Mouse (Mus musculus): ENCODE data around the gene Rai14. TPM values are rescaled to one million over a fixed set of nuclear protein-coding genes. Genes with fewer than 3 reads are reported as not detected.

Gene Rai14
- total RNA-seq, 2 experiments from 2014 or later, result 3.8 to 6.9 TPM

DNA sequence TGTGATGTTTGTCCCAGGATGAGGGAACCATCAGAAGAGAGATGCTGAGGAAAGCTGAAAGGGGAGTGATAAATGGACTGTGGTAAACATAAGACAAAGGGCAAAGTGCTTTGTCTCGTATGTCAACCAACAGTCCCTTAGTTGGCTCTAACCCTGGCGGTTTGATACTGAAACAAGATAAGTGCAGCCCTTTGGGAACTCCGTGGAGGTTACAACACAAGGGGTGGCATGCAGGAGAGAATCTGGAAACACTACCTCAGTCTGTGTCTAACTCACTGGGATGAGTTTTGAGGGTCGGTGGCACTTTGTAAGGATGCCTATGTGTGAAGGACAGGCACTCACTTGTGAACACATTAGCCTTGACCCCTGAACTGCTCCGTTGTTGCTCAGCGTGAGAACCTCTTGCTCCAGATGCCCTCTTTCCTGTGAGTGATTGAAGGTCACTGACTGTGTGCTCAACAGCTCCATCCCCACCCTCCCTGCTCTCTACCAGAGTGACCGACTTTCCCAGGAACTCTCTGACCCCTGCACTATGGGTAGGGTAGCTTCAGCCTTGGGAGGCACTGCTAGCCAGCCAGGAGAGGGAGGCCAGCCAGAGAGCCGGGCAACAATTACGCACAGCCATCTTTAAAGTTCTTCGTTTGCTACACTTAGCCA is 90.7 kb downstream of the Rai14 start:
- ATAC-seq (replicated peaks; ENCODE audit: poor library complexity), result no peak

DNA sequence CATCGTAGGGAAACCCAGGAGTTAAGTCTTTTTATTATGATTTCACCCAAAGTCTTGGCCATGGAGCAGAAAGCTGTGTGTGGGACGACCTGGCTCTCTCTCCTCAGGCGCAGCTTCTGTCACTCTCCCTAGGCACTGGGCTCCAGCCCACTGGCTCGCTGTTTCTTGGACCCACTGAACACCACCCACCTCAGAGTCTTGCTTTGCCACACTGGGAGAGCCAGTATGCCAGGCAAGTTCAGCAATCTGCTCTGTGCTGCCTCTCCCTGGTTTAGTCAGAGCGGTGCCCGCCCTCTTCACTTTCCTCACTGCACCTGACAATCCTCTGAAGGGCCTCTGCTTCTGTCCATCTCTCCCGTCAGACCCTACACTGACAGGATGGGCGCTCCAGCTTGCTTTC is 93.2 kb downstream of the Rai14 start:
- no peak for ATAC-seq (replicated peaks; ENCODE audit: poor library complexity)

DNA sequence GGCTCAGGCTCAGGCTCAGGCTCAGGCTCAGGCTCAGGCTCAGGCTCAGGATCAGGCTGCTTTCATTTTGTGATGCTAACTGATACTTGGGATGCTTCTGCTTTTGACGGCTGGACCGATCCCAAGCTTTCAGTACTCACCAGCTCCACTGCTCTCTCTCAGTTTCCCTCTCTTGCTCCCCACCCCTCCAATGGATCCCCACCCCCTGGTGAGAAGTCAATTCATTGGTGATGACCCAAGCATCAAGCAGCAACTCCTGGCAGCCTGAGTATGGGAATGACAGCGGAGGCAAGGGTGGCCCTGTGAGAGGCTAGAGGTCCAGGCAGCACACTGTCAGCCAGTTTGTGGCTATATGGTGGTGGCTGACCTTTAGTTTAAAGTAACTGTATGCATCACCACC is 94.7 kb downstream of the Rai14 start:
- ATAC-seq (replicated peaks; ENCODE audit: poor library complexity), result no peak

DNA sequence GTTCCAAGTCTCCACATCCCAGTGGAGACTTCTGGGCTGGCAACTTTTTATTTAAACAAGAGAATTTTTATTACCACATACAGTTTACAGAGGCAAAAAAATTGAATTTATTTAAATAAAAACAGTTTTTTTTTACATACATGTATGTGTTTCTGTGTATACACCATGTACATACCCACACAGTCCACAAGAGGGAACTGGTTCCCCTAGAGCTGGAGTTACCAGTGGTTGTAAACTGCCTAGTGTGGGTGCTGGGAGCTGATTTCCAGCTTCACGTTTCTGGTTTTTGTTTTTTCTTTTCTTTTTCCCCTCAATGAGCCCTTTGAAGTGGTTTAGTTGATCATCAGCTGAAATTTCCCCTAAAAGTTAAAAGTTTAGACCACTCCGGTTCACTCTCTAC is 96.1 kb downstream of the Rai14 start:
- no peak for ATAC-seq (replicated peaks; ENCODE audit: poor library complexity)

DNA sequence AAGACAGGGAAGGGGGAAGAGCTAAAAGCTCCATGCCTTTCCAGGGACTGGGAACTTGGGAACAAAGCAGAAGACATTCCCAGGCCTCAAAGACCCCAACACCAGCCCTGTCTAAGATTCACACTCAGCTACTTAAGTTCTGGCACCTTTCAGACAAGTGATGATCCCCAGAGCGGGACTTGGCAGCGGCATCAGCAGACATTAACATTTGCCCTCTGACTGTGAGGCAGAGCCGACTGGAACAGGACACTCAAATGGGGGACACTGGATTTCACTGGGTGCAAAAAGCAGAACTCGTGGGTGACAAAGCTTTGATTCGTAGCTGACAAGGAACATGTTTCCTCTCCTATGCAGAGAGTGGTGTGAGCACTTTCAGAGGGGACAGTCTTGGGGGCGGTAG is 98.4 kb downstream of the Rai14 start:
- no peak for ATAC-seq (replicated peaks; ENCODE audit: poor library complexity)

DNA sequence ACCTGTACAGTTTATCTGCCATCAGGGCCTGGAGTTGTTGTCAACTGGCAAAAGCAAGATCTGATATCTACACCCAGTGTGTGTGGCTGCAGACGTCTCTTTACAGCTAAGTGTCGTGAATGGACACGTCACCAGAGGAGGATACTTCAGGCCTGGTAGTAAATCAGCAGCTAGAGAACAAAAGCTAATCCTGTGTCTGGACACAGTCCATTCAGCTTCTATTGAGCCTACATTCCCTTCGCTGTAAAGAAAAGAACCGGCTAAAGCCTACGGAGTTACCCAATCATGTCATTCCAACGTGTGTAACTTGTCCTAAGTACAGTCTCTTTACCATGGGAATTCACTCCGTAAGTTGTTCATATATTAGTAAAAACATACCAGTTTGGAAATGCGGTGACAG is 103.4 kb downstream of the Rai14 start:
- ATAC-seq (replicated peaks; ENCODE audit: poor library complexity), result no peak

DNA sequence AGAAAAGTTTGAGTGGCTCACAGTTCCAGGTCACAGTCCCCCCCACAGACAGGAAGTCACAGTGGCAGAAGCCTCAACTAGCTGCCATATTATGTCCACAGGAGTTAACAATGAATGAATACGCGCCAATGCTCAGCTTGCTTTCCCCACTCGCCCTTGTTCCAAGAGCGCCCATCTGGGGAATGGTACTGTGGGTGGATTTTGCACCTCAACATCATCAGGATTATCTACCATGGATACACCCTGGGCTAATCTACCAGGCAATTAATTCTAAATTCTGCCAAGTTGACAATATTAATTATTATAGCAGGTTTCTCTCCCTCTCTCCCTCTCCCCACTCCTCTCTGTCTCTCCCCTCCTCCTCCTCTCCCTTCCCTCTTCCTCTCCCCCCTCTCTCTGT is 105.3 kb downstream of the Rai14 start:
- no peak for ATAC-seq (replicated peaks; ENCODE audit: poor library complexity)

DNA sequence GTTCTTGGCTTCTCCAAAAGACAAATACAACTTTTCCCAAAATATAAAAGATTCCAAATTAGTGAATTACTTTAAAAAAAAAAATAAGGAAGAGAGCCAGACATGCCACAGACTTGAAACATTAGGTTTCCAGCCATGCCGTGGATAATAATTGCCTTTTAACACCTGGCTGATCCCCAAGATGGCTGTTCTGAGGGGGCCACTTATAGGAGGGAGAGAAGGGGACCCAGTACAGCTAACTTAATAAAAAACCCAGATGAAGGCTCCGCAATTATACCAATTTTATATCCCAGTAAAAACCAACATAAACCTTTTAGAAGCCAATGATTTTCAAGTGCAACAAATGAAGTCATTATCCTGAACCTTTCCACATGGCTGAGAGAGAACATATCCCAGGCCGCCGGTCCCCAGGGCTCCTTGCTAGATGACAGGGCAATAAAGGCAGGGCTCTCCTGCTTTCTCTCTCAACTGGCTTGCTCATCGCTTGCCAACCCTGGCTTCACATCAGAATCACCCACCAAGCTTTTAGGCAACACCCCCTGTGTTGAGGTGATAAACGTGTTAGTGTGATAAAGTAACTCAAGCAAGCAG is 105.8 kb downstream of the Rai14 start:
- ATAC-seq (replicated peaks; ENCODE audit: poor library complexity), result no peak

DNA sequence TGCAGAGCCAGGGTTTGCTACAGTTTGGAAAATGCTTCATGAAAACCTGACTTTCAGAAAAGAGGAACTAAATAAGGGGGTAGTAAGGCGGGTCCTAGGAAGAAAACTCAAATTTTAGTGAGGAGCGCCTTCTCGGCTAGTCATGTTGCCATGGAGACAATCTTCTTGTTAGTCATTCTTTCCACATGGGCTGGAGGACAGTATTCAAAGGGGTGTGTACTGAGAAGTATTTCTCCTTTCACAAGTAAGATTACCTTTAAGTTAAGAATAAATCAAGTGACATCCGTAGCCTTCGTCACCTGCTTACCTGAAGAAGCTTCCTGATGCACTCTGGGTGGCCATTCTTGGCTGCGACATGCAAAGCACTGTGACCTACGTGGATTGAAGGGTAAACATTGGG is 115.0 kb downstream of the Rai14 start:
- peak; percentile 94 for ATAC-seq (replicated peaks; ENCODE audit: poor library complexity)

DNA sequence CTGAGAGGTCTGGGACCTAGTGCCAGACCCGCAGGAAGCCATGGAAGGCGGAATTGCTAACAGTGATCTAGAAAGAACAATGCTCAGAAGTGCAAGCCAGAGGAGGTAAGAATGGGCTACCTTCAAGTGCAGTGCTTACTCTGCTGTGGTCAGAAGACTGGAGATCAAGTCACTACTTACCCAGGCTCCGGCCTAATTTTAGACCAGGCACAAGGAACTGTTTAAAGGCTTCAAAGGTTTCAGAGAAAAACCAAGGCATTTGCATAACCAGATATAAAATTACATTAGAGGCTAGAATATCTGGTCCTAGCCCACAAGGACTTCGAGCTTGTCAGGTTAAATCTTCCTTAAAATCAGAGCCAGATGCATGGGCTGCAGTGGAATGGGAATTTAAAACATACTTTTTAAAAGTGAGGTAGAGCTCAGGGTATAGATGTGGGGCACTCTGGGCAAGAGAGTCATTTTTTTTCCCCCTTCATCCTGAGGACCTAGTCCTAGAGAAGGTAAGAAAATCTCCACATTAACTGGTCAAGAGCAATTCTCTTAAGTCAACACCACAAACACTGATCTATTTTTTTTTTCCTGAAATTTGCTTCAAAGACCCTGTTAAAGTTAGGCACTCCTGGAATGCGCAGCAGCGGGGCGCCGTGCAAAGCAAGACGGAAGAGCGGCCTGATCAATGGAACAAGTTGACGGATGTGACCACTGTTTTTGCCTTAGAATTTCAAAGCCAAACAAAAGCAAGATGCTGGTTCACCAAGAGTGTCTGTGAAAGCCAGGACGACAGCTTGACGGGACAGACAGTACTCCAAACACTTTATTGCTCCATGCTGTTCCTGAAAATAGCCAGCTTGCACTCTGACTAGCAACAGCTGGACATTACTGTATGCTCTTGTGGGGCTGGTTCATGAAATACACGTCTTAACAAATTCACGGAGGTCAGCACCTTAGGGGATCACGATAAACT is 115.9 kb downstream of the Rai14 start:
- no peak for ATAC-seq (replicated peaks; ENCODE audit: poor library complexity)

DNA sequence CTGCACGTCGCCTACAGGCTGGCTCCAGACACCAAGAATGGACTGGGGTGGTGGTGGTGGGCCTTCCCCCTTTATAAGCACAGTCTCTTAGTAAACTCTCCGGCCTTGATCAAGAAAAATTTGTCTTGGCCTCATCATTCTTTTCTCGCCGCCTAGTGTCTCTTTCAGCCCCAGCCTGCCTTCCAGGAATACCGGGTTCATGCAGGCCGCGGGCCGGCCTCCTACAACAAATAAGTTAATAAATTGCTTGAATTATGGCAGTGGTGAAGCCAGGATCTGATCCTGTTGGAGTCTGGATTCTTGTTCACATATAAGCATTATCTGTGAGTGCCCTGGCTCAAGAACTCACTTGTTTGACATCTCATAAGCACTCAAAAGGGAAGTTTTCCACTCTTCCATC is 117.6 kb downstream of the Rai14 start:
- no peak for ATAC-seq (replicated peaks; ENCODE audit: poor library complexity)

DNA sequence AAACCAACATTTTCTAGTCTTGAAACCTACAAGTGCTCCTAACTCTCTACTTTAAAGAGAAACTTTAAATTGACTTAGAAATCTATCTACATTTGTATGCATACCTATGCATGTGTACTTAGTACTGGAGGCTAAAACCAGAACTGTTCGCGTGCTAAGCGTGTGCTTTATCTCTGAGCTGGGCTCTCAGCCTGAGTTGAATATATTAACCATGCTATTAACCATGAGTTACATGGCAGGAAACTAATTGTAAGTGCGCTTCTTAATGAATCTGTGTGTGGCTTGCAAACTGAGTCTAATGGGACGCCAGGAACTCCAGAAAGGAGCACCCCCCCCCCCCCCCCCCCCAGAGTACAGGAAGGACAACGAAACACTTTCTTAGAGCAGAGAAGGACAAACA is 119.0 kb downstream of the Rai14 start:
- no peak for ATAC-seq (replicated peaks; ENCODE audit: poor library complexity)

DNA sequence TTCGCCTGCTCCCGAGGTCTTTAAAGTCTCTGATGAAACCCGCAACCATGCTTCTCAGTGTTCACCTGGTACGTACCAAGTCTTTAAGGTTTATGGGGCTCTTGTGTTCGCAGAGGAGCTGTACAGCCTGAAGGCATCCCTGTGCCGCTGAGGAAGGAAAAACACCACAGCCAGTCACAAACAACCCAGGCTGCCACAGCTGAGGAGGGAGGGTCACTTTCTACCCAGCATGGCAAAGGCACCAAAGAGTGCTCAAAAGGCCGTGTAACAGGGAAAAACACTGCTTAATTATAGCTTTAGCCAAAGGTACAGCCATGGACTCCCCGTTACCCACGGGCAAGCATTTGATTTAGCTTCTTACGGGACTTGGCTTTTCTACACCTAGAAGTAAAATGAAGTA is 119.5 kb downstream of the Rai14 start:
- ATAC-seq (replicated peaks; ENCODE audit: poor library complexity), result no peak

DNA sequence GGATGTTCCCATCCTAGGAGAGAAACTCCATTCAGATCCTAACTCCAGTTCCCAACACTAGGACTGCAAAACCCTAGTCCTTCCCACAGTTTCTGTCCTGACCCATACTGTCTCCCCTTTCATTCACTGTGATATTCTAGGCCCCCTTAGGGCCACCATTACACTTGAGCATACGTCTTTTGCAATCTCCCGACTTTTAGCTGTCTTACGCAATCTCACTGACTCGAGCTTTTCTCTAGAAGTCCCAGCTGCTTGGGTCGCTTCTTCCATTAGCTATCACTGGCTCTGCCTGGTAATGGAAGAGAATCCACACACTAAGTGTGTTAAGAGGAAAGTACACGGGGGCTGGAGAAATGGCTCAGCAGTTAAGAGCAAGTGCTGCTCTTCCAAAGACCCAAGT is 121.3 kb downstream of the Rai14 start:
- ATAC-seq (replicated peaks; ENCODE audit: poor library complexity), result peak; percentile 63

DNA sequence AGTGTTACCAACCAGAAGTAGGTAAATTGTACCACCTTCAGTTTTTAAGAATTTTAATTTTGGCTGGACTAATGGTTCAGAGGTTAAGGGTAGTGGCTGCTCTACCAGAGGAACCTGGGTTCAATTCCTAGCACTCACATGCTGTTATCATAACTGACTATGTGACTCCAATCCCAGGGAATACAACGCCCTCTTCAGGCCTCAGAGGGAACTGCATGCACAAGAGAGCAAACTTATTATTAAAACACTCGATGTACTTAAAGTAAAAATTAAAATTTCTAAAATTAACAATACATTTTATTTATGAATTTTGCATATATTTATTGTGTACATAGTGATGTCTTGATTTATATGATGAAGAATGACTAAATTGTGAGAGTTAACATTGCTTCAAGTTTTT is 127.9 kb downstream of the Rai14 start:
- ATAC-seq (replicated peaks; ENCODE audit: poor library complexity), result no peak

DNA sequence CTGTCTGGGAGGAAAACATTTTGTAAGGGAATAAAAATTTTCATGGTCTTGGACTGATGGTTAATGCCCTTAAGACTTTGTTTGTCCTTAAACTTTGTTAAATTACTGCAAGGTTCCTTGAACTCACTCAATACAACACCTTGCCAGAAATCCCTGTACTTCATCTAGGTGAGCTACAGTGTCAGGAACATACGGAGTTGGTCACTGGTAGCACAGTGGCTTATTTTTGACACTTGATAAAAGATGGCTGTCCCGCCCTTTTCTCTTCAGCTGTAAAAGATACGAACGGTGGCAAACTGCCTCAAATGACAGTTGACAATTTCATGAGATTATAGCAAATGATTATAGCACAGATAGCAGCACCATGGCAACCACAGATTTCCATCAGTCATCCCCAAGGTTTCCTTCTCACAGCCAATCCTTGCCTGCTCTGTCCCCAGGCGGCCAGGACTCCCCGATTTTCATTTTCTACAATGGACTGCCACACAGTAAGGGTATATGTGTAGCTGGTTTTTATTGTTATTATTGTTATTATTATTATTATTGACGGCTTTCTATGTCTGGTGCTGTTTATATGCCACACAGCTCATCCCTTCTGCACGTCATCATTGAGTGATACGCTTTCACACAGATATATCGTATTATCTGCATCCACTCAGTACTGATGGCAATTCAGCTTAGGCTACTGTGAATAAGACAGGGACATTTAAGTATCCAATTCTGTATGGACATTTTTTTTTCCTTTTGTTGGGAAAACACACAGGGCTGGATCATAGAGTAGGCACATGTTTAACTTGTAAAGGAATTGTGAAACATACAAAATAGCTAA is 129.9 kb downstream of the Rai14 start:
- ATAC-seq (replicated peaks; ENCODE audit: poor library complexity), result no peak

DNA sequence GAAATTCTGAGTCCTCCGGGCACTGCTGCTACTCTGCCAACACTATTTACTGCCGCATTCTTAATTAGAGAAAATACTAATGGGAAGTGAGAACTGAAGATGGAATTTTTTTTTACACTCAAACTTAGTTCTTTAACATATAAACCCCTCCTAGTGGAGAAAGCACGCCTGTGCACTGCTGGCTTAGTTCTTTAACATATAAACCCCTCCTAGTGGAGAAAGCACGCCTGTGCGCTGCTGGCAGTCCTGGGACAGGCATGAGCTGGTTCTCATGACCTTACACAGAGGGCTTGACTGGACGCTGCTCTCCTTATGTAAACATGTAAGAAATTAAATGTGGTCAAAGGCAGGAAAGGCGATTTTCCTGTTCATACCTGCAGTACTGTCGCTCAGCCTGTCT is 131.0 kb downstream of the Rai14 start:
- ATAC-seq (replicated peaks; ENCODE audit: poor library complexity), result peak; percentile 100

DNA sequence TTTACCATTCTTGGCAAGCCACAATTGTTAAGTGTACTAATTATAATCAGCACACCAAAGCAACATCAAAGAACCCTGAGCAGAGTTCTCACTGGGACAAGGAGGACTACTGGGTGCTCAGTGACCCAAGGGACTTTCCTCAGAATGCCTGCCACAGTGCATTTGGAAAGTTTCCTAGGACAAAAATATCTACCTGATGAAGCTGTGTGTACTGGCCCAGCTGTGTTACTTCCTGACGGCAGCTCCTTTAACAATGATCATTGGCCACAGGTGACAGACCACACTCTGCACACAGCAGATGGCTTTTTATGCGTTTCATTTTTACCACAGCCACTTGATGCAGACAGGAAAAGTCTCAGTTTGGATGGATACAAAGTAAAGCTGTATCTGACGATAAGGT is 135.3 kb downstream of the Rai14 start:
- no peak for ATAC-seq (replicated peaks; ENCODE audit: poor library complexity)

DNA sequence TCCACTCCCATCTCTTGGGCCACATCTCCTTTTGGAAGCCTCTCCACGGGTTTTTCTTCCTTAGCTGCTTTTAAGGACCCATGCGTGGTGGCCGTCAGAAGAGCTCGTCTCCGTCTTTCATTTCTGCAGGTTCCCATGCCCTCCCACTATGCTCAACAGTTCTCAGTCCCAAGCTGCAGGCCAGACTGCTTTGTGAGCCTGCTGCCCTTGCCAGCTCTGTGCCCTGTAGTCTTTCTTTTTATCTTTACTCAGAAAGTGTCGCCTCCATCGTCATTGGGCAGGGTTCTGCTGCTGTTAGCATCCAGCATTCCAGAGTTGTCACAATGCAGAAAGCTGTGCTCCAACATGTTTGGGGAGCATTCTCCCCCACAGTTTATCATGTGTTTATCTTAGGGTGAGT is 147.9 kb downstream of the Rai14 start:
- ATAC-seq (replicated peaks; ENCODE audit: poor library complexity), result no peak

DNA sequence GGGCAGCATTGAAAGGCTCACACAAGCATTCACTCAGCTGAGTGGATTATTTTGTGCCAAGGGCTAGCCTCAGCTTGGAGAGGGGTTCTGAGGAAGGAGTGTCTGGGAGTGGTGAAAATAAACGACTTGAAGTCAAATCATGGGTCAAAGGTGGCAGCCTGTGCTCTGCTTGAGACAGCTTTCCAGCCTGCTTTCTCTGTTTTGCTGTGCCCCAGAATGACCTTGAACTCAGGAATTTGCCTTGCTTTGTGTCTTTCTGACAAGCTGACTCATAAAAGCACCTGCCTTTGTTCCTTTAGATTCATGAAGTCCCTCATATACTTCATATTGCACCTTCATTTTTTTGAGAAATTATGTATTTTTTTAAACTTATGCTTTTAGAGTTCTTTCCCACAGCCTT is 150.2 kb downstream of the Rai14 start:
- no peak for ATAC-seq (replicated peaks; ENCODE audit: poor library complexity)

DNA sequence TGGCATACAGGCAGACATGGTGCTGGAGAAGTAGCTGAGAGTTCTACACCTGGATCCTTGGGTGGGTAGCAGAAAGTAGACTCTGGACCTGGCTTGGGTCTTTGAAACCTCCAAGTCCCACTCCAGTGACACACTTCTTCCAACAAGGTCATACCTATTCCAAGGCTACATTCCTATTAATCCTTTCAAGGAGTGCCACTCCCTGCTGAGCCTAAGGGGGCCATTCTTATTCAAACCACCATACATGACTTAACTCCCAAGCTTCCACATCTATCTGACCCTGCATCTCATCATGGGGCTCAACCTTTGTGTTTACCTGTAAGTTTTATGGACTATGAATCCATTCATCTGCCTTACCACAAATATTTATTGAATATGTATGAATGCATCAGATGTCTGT is 152.1 kb downstream of the Rai14 start:
- no peak for ATAC-seq (replicated peaks; ENCODE audit: poor library complexity)
